Mouse (Mus musculus) G1E (cell line): ENCODE data around the gene Btbd6. TPM values are rescaled to one million over a fixed set of nuclear protein-coding genes. Genes with fewer than 3 reads are reported as not detected.

Source experiments
- ATAC-seq: 2 replicates; pipeline ENCODE4 v1.8.0; 2016; ENCODE audit warnings: mild to moderate bottlenecking; ENCODE audit not compliant: insufficient number of reproducible peaks, poor library complexity, low FRiP score, severe bottlenecking; ENCODE audit errors: extremely low read depth
- DNase-seq: peaks from one replicate; pipeline ENCODE4 v3.0.0; 2012; ENCODE audit warnings: low spot score
- H3K27me3 ChIP-seq: 2 replicates; pipeline ENCODE4 v1.6.1; 2012; ENCODE audit warnings: mild to moderate bottlenecking, low read length, inconsistent platforms; ENCODE audit not compliant: insufficient read depth
- H3K36me3 ChIP-seq: replicated peaks from 2 replicates; pipeline ENCODE3; 2012; ENCODE audit warnings: mild to moderate bottlenecking, inconsistent platforms
- H3K4me1 ChIP-seq: 2 replicates; pipeline ENCODE4 v1.6.1; 2012; ENCODE audit warnings: low read depth, low read length, inconsistent platforms, mixed read lengths; ENCODE audit not compliant: insufficient read depth
- H3K4me3 ChIP-seq: 2 replicates; pipeline ENCODE4 v1.5.1; 2012; ENCODE audit warnings: low read depth, mild to moderate bottlenecking, inconsistent platforms, low read length, moderate library complexity, mixed read lengths
- H3K9me3 ChIP-seq: replicated peaks from 2 replicates; pipeline ENCODE4 v1.6.1; 2012; ENCODE audit warnings: inconsistent platforms
- CTCF ChIP-seq: IDR thresholded peaks from 2 replicates; pipeline ENCODE4 v1.5.1; 2012; ENCODE audit warnings: low read depth, low read length, inconsistent platforms, mixed read lengths
- GATA1 ChIP-seq: IDR thresholded peaks from 2 replicates; pipeline ENCODE4 v1.6.1; 2012; ENCODE audit warnings: borderline replicate concordance, low read length, inconsistent platforms, mixed read lengths
- GATA2 ChIP-seq: IDR thresholded peaks from 2 replicates; pipeline ENCODE4 v1.6.1; 2012; ENCODE audit warnings: low read depth, low read length, inconsistent platforms, borderline replicate concordance
- POLR2AphosphoS5 ChIP-seq: IDR thresholded peaks from 2 replicates; pipeline ENCODE4 v1.6.1; 2012; ENCODE audit warnings: low read depth, low read length, inconsistent platforms; ENCODE audit not compliant: insufficient replicate concordance
- TAL1 ChIP-seq: conservative IDR thresholded peaks from 2 replicates; pipeline ENCODE4 v1.6.1; 2012; ENCODE audit warnings: low read depth, low read length, inconsistent platforms, mixed read lengths
- polyA plus RNA-seq: library from polyadenylated mRNA; stranded (reverse); fragments of >175 nt; gene quantifications from 2 replicates; pipeline ENCODE4 v1.2.3, GENCODE M21; 2012
- total RNA-seq, 2 experiments: library from RNA; stranded (forward) in 1 of 2; stranded (reverse) in 1 of 2; fragments of 200-1000 nt in 1 of 2; fragments of >200 nt in 1 of 2; fragmentation: Nextera tagmentation in 1 of 2; gene quantifications; 2 replicates each; pipeline ENCODE4 v1.2.3; 2014 to 2017

The Btbd6 gene
- total RNA-seq (2014; fragmentation: Nextera tagmentation): 9.0 and 15.9 TPM in 2 replicates
- total RNA-seq (2017): 10.2 and 11.1 TPM in 2 replicates
- polyA plus RNA-seq: 68.3 and 101 TPM in 2 replicates

- DNase-seq (peak; percentile 99), ATAC-seq (peak; percentile 82)
- H3K4me1 ChIP-seq: peaks cover 31% of the 10 kb centered on the region
- H3K4me3 ChIP-seq: peak within 1 kb of the TSS; percentile 78
- H3K27me3 ChIP-seq: no peaks in the 10 kb centered on the region
- peaks cover 90% of the 10 kb centered on the region for H3K36me3 ChIP-seq
- H3K9me3 ChIP-seq: no peaks in the 10 kb centered on the region
- TF ChIP-seq CTCF (peak; percentile 30; the same call in 1 of the 2 replicates), GATA2 (no peak)
These were observed at the start of gene Btbd6 for GRCm38 (mm10) chr12:112976371-112977073. Gene Btbd6, plus strand, starts transcription at chr12:112976482.

- ATAC-seq (no peak), DNase-seq (no peak)
- Histone ChIP-seq H3K4me1 (no peaks in the 10 kb centered on the region), H3K9me3 (peaks cover 21% of the 10 kb centered on the region), H3K4me3 (no peak overlapping the region), H3K36me3 (no peaks in the 10 kb centered on the region), H3K27me3 (peaks cover 38% of the 10 kb centered on the region)
- TF ChIP-seq GATA2 (no peak), CTCF (no peak), POLR2AphosphoS5 (no peak), GATA1 (no peak), TAL1 (no peak)
These were observed 49.0 kb upstream of the Btbd6 start for GRCm38 (mm10) chr12:112927265-112927664.

GRCm38 (mm10) chr12:112928401-112929241 lies 47.7 kb upstream of the Btbd6 start:
- ATAC-seq: no peak
- Histone ChIP-seq H3K4me1 (no peaks in the 10 kb centered on the region), H3K9me3 (peaks cover 21% of the 10 kb centered on the region), H3K4me3 (peak overlapping the region; percentile 45; the same call in 1 of the 2 replicates), H3K36me3 (no peaks in the 10 kb centered on the region), H3K27me3 (peaks cover 43% of the 10 kb centered on the region)
- no peak for TF ChIP-seq POLR2AphosphoS5
- no peak for DNase-seq

- H3K9me3 ChIP-seq: peaks cover 21% of the 10 kb centered on the region
- no peak for TF ChIP-seq GATA1
- no peak for TF ChIP-seq GATA2
- TF ChIP-seq POLR2AphosphoS5: no peak
- TF ChIP-seq TAL1: no peak
- no peak for TF ChIP-seq CTCF
- DNase-seq (no peak), ATAC-seq (no peak)
- no peaks in the 10 kb centered on the region for H3K36me3 ChIP-seq
- H3K27me3 ChIP-seq: peaks cover 46% of the 10 kb centered on the region
- H3K4me3 ChIP-seq: peak within 1 kb of the TSS; percentile 45; the same call in 1 of the 2 replicates
- H3K4me1 ChIP-seq: no peaks in the 10 kb centered on the region
These were observed 46.5 kb upstream of the Btbd6 start, which contains the start of gene Jag2 for GRCm38 (mm10) chr12:112929562-112930352. Gene Jag2, minus strand, starts transcription at chr12:112929776.

GRCm38 (mm10) chr12:112932647-112933046 lies 43.6 kb upstream of the Btbd6 start:
- peaks cover 21% of the 10 kb centered on the region for H3K9me3 ChIP-seq

GRCm38 (mm10) chr12:112937906-112938305 lies 38.4 kb upstream of the Btbd6 start:
- Histone ChIP-seq H3K4me3 (no peak overlapping the region), H3K27me3 (peaks cover 20% of the 10 kb centered on the region; the same call in 1 of the 2 replicates), H3K9me3 (no peaks in the 10 kb centered on the region), H3K36me3 (peaks cover 4% of the 10 kb centered on the region), H3K4me1 (peaks cover 18% of the 10 kb centered on the region)
- ATAC-seq: no peak
- no peak for DNase-seq
- TF ChIP-seq GATA1 (no peak), TAL1 (no peak), POLR2AphosphoS5 (no peak), GATA2 (no peak), CTCF (no peak)

More at GRCm38 (mm10) chr12:112932647-112933046, 43.6 kb upstream of the Btbd6 start:
- DNase-seq (no peak), ATAC-seq (no peak)
- Histone ChIP-seq H3K36me3 (no peaks in the 10 kb centered on the region), H3K4me3 (no peak overlapping the region), H3K27me3 (peaks cover 43% of the 10 kb centered on the region), H3K4me1 (no peaks in the 10 kb centered on the region)
- no peak for TF ChIP-seq POLR2AphosphoS5
- TF ChIP-seq GATA2: no peak
- no peak for TF ChIP-seq CTCF
- TF ChIP-seq GATA1: no peak
- TF ChIP-seq TAL1: no peak
